Mouse (Mus musculus): ENCODE measurements around the gene Actg1. TPM values are rescaled to one million over a fixed set of nuclear protein-coding genes. Genes with fewer than 3 reads are reported as not detected.
"Not testable (repeated sequence)": the region's sequence is repeated elsewhere in the genome, so short reads cannot be mapped to it uniquely, and the experiment has no call there.

Gene Actg1
- total and polyA plus RNA-seq, 2 experiments from 2014 or later, result 714 to 751 TPM

GRCm38 (mm10) chr11:120347301-120347700 is 1.0 kb downstream of the Actg1 start:
- peak; percentile 8 for DNase-seq (ENCODE audit: low spot score)
- Histone ChIP-seq H3K9me3 (replicated peaks; ENCODE audit: control insufficient read depth, low read length) (no peaks in the 10 kb centered on the region), H3K9ac (replicated peaks; ENCODE audit: low read depth, low read length) (peak overlapping the region; percentile 100), H3K4me3 (ENCODE audit: low read depth, low read length) (peak overlapping the region; percentile 98), H3K27me3 (ENCODE audit: control insufficient read depth, insufficient read depth, low read length) (no peaks in the 10 kb centered on the region), H3K4me2 (ENCODE audit: low read depth, low read length) (peak overlapping the region; percentile 67), H3K27ac (ENCODE audit: low read depth) (peak overlapping the region; percentile 99), H3K36me3 (replicated peaks; ENCODE audit: control insufficient read depth, insufficient read depth, low read length) (peaks cover 13% of the 10 kb centered on the region), H3K4me1 (ENCODE audit: control insufficient read depth, insufficient read depth) (peaks cover 9% of the 10 kb centered on the region; the same call in 1 of the 2 replicates)
- 6% methylated on average over 10 of the region's 10 CpGs for WGBS
- no peak for ATAC-seq (ENCODE audit: insufficient read depth, low read depth)
- TF ChIP-seq CTCF (IDR thresholded peaks at IDR 0.05; ENCODE audit: low read depth) (no peak), EP300 (IDR thresholded peaks at IDR 0.05; ENCODE audit: low read depth) (no peak)

GRCm38 (mm10) chr11:120346383-120347034 is 1.8 kb downstream of the Actg1 start:
- not testable (repeated sequence) for H3K27me3 ChIP-seq (ENCODE audit: control insufficient read depth, insufficient read depth, low read length); H3K9me3 ChIP-seq (replicated peaks; ENCODE audit: control insufficient read depth, low read length); ATAC-seq (ENCODE audit: insufficient read depth, low read depth); H3K4me1 ChIP-seq (ENCODE audit: control insufficient read depth, insufficient read depth)
- WGBS, result 14% methylated on average over 8 of the region's 13 CpGs
- peak overlapping the region; percentile 36; the same call in 1 of the 2 replicates for H3K27ac ChIP-seq (ENCODE audit: low read depth)
- peaks cover 13% of the 10 kb centered on the region for H3K36me3 ChIP-seq (replicated peaks; ENCODE audit: control insufficient read depth, insufficient read depth, low read length)
- peak overlapping the region; percentile 70 for H3K9ac ChIP-seq (replicated peaks; ENCODE audit: low read depth, low read length)
- H3K4me2 ChIP-seq (ENCODE audit: low read depth, low read length), result peak overlapping the region; percentile 69
- peak overlapping the region; percentile 59 for H3K4me3 ChIP-seq (ENCODE audit: low read depth, low read length)
- DNase-seq (ENCODE audit: low spot score), result peak; percentile 4

DNA sequence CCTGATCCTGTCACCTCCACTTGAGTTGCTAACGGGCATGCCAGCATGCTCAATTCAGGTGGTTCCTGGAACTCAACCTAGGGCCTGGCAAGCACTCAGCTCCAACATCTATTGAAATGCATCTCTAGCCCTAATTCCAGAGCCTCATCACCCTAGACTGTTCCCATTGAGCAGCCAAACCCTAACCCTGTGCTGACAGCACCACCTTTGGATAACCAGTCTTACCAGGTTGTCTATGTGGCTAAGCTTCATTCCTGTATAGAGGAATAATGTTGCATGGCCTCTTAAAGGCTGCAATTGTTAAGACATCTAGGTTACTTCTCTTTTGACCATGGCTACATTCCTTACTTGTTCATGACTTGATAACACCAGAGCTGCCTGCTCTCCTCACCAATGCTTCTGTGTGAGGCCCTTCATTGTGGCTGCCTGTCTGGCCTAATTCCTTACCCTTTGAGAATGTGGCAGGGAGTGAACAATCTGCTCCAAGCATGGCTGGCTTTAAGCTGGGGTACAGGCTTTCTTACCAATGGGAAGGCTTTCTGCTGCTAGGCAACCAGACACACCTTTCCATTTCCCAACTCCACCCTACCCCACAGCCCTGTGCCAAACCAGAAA is 3.2 kb downstream of the Actg1 start:
- Histone ChIP-seq H3K4me2 (ENCODE audit: low read depth, low read length) (peak overlapping the region; percentile 56), H3K4me1 (ENCODE audit: control insufficient read depth, insufficient read depth) (no peaks in the 10 kb centered on the region; the same call in 1 of the 2 replicates), H3K4me3 (ENCODE audit: low read depth, low read length) (peak overlapping the region; percentile 28), H3K9me3 (replicated peaks; ENCODE audit: control insufficient read depth, low read length) (no peaks in the 10 kb centered on the region), H3K27me3 (ENCODE audit: control insufficient read depth, insufficient read depth, low read length) (no peaks in the 10 kb centered on the region), H3K9ac (replicated peaks; ENCODE audit: low read depth, low read length) (peak overlapping the region; percentile 30), H3K27ac (ENCODE audit: low read depth) (peak overlapping the region; percentile 26), H3K36me3 (replicated peaks; ENCODE audit: control insufficient read depth, insufficient read depth, low read length) (peaks cover 13% of the 10 kb centered on the region)
- no peak for TF ChIP-seq CTCF (IDR thresholded peaks at IDR 0.05; ENCODE audit: low read depth)
- peak; percentile 24; the same call in 1 of the 2 replicates for TF ChIP-seq EP300 (IDR thresholded peaks at IDR 0.05; ENCODE audit: low read depth)
- no peak for ATAC-seq (ENCODE audit: insufficient read depth, low read depth)
- peak; percentile 25 for DNase-seq (ENCODE audit: low spot score)
- WGBS, result 20% methylated on average over 1 of the region's 1 CpGs

DNA sequence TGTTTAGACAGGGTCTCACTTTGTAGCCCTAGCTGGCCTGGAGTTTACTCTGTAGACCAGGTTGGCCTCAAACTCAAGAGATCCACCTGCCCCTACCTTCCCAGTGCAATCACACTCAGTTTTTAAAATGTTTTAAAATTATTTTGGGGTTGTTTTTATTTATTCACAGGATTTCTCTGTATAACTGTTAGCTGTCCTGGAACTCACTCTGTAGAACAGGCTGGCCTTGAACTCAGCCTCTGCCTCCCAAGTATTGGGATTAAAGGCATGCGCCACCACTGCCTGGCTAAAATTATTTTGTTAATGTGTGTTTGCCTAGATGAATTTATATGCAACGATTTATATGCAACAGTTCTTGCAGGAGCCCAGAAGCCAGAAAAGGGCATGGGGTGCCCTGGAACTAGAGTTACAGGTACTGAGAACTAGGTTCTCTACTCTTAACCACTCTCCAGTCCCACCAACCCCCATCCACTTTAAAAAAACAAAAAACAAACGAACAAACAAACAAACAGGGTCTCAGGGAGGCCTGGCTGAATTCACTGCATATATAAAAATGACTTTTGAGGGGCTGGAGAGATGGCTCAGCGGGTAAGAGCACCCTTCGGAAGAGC is 3.9 kb downstream of the Actg1 start:
- WGBS, result 45% methylated on average over 5 of the region's 5 CpGs
- no peak for ATAC-seq (ENCODE audit: insufficient read depth, low read depth)
- no peaks in the 10 kb centered on the region; the same call in 1 of the 2 replicates for H3K4me1 ChIP-seq (ENCODE audit: control insufficient read depth, insufficient read depth)
- H3K9ac ChIP-seq (replicated peaks; ENCODE audit: low read depth, low read length), result no peak overlapping the region
- H3K4me2 ChIP-seq (ENCODE audit: low read depth, low read length), result peak overlapping the region; percentile 56; the same call in 1 of the 2 replicates
- H3K4me3 ChIP-seq (ENCODE audit: low read depth, low read length), result no peak overlapping the region
- TF ChIP-seq CTCF (IDR thresholded peaks at IDR 0.05; ENCODE audit: low read depth) (no peak), EP300 (IDR thresholded peaks at IDR 0.05; ENCODE audit: low read depth) (no peak; the same call in 1 of the 2 replicates)
- H3K9me3 ChIP-seq (replicated peaks; ENCODE audit: control insufficient read depth, low read length), result no peaks in the 10 kb centered on the region
- peaks cover 13% of the 10 kb centered on the region for H3K36me3 ChIP-seq (replicated peaks; ENCODE audit: control insufficient read depth, insufficient read depth, low read length)
- peak; percentile 10 for DNase-seq (ENCODE audit: low spot score)
- H3K27ac ChIP-seq (ENCODE audit: low read depth), result peak overlapping the region; percentile 65
- H3K27me3 ChIP-seq (ENCODE audit: control insufficient read depth, insufficient read depth, low read length), result no peaks in the 10 kb centered on the region

- TF ChIP-seq EP300 (IDR thresholded peaks at IDR 0.05; ENCODE audit: low read depth) (0 out of 2 replicates have a peak, but pooled peaks have one; percentile 43), CTCF (IDR thresholded peaks at IDR 0.05; ENCODE audit: low read depth) (no peak)
- Histone ChIP-seq H3K36me3 (replicated peaks; ENCODE audit: control insufficient read depth, insufficient read depth, low read length) (peaks cover 13% of the 10 kb centered on the region), H3K4me2 (ENCODE audit: low read depth, low read length) (no peak overlapping the region), H3K9ac (replicated peaks; ENCODE audit: low read depth, low read length) (no peak overlapping the region), H3K4me1 (ENCODE audit: control insufficient read depth, insufficient read depth) (no peaks in the 10 kb centered on the region; the same call in 1 of the 2 replicates), H3K27me3 (ENCODE audit: control insufficient read depth, insufficient read depth, low read length) (no peaks in the 10 kb centered on the region), H3K4me3 (ENCODE audit: low read depth, low read length) (no peak overlapping the region), H3K9me3 (replicated peaks; ENCODE audit: control insufficient read depth, low read length) (no peaks in the 10 kb centered on the region), H3K27ac (ENCODE audit: low read depth) (peak overlapping the region; percentile 65)
- DNase-seq (ENCODE audit: low spot score) (peak; percentile 36), ATAC-seq (ENCODE audit: insufficient read depth, low read depth) (peak; percentile 7)
- WGBS, result 38% methylated on average over 5 of the region's 5 CpGs
These were observed 4.6 kb downstream of the Actg1 start for GRCm38 (mm10) chr11:120343519-120344309.

Measured in heart, postnatal 0 days (tissue).